Mouse (Mus musculus) neural tube, embryonic 11.5 days (tissue): ENCODE data around the gene Sox11. TPM values are rescaled to one million over a fixed set of nuclear protein-coding genes. Genes with fewer than 3 reads are reported as not detected.

Experiments used
- ATAC-seq: fragments of 200-750 bp; cut with Nextera tagmentation; 2 replicates; pipeline ENCODE4 v1.8.0; 2017; ENCODE audit warnings: moderate number of reproducible peaks, mild to moderate bottlenecking, moderate TSS enrichment, moderate library complexity; ENCODE audit not compliant: insufficient read depth, low FRiP score, low TSS enrichment
- DNase-seq: peaks from one replicate; pipeline ENCODE4 v3.0.0-alpha.2; 2015; ENCODE audit warnings: low spot score
- H3K27ac ChIP-seq: fragments of 300-500 bp; sonication (generic); 2 replicates; pipeline ENCODE4 v1.5.1; 2014; ENCODE audit warnings: low read depth, mild to moderate bottlenecking, low read length
- H3K27me3 ChIP-seq: fragments of 300-500 bp; sonication (generic); 2 replicates; pipeline ENCODE4 v1.6.1; 2014; ENCODE audit warnings: mild to moderate bottlenecking, low read length, mixed read lengths; ENCODE audit not compliant: control insufficient read depth, insufficient read depth
- H3K36me3 ChIP-seq: fragments of 300-500 bp; sonication (generic); 2 replicates; pipeline ENCODE4 v1.6.1; 2014; ENCODE audit warnings: mild to moderate bottlenecking, low read length, moderate library complexity, mixed read lengths; ENCODE audit not compliant: control insufficient read depth, insufficient read depth
- H3K4me1 ChIP-seq: fragments of 300-500 bp; sonication (generic); 2 replicates; pipeline ENCODE4 v1.6.1; 2014; ENCODE audit warnings: low read length, mixed read lengths; ENCODE audit not compliant: control insufficient read depth, insufficient read depth
- H3K4me2 ChIP-seq: fragments of 300-500 bp; sonication (generic); 2 replicates; pipeline ENCODE4 v1.6.1; 2014; ENCODE audit warnings: low read depth, mild to moderate bottlenecking, moderate library complexity
- H3K4me3 ChIP-seq: fragments of 300-500 bp; sonication (generic); 2 replicates; pipeline ENCODE4 v1.5.1; 2014; ENCODE audit warnings: low read depth, low read length
- H3K9ac ChIP-seq: fragments of 300-500 bp; sonication (generic); 2 replicates; pipeline ENCODE4 v1.6.1; 2014; ENCODE audit warnings: mild to moderate bottlenecking, low read length
- H3K9me3 ChIP-seq: fragments of 300-500 bp; sonication (generic); 2 replicates; pipeline ENCODE4 v1.6.1; 2016; ENCODE audit warnings: low read length; ENCODE audit not compliant: control insufficient read depth
- WGBS: fragments of 180-500 bp; shearing (Covaris S2); extraction: QIAGEN DNeasy Blood & Tissue Kit; methylation state at CpG from one replicate; pipeline ENCODE4 v1.1.7; 2014; 5-methylcytosine and 5-hydroxymethylcytosine counted together
- polyA plus RNA-seq: library from polyadenylated mRNA; unstranded; fragments of >200 nt; fragmentation: Nextera tagmentation; extraction: Ambion mirVana; gene quantifications from 2 replicates; pipeline ENCODE4 v1.2.1, GENCODE M21; 2014

The Sox11 gene
- polyA plus RNA-seq, 1 experiment from 2014 or later = 601 TPM

DNA sequence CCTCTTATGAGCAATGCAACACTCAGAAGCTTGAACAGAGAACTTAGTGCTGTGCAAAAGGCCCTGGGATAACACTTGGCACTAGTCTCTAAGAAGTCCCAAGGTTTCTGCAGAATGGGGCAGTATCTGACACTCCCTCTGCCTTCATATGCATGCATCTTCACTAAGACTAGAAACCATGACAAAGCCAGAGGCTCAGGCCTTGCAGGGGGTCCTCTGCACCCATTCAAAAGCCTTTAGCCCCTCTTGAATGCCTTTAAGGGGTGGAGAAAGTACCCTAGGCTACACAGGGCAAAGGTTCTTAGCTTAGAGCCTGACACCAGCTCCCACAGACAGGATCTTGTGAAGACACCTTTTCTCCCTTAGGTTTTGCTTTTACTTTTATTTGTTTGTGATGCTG, 21.7 kb downstream of the Sox11 start:
- H3K9ac ChIP-seq = no peak overlapping the region
- H3K4me2 ChIP-seq = no peak overlapping the region
- DNase-seq = no peak
- H3K9me3 ChIP-seq = no peaks in the 10 kb centered on the region
- H3K4me3 ChIP-seq = no peak overlapping the region
- no peak for ATAC-seq
- H3K27me3 ChIP-seq = no peaks in the 10 kb centered on the region
- no peaks in the 10 kb centered on the region for H3K4me1 ChIP-seq
- no peak overlapping the region for H3K27ac ChIP-seq
- no peaks in the 10 kb centered on the region for H3K36me3 ChIP-seq

- WGBS = 87% methylated on average over 8 of the region's 8 CpGs
- H3K27me3 ChIP-seq = no peaks in the 10 kb centered on the region
- DNase-seq = no peak
These were observed 29.4 kb downstream of the Sox11 start for GRCm38 (mm10) chr12:27312985-27313384.

GRCm38 (mm10) chr12:27311854-27312466, 30.4 kb downstream of the Sox11 start:
- Histone ChIP-seq H3K9ac (no peak overlapping the region), H3K4me2 (no peak overlapping the region), H3K36me3 (no peaks in the 10 kb centered on the region), H3K27ac (no peak overlapping the region), H3K4me3 (no peak overlapping the region), H3K4me1 (peaks cover 5% of the 10 kb centered on the region; the same call in 1 of the 2 replicates), H3K9me3 (no peaks in the 10 kb centered on the region), H3K27me3 (no peaks in the 10 kb centered on the region)
- WGBS = 11% methylated on average over 9 of the region's 9 CpGs
- no peak for ATAC-seq
- DNase-seq = no peak

More at GRCm38 (mm10) chr12:27312985-27313384, 29.4 kb downstream of the Sox11 start:
- peaks cover 5% of the 10 kb centered on the region; the same call in 1 of the 2 replicates for H3K4me1 ChIP-seq
- H3K4me3 ChIP-seq = no peak overlapping the region
- H3K9ac ChIP-seq = no peak overlapping the region
- no peaks in the 10 kb centered on the region for H3K36me3 ChIP-seq
- H3K9me3 ChIP-seq = no peaks in the 10 kb centered on the region
- H3K4me2 ChIP-seq = no peak overlapping the region
- ATAC-seq = no peak
- no peak overlapping the region for H3K27ac ChIP-seq

DNA sequence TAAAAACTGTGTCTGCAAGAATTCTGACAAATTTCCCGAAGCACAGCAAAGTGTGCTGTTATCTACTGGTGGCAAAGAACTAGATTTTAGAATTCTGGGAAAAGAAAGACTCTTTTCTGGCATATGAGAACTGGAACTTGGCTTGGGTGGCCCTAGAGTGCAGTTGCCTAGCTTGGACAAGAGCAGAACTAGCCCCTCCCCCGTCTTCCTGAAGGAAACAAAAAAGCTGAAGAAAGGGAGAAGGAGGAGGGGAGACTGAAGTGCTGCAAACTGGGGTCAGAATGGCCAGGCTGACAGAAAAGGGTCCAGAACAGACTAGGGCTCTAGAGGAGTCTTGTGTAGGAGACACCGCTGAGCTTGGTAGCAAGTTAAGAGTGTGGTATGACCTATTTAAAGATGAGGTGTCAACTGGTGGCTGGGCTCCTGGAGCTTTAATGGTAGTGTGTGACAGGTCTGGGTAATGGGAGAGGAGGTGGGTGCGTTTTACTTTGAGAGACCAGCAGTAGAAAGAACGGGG, 31.0 kb downstream of the Sox11 start:
- H3K36me3 ChIP-seq = no peaks in the 10 kb centered on the region
- 35% methylated on average over 5 of the region's 5 CpGs for WGBS
- DNase-seq (no peak), ATAC-seq (no peak)
- H3K4me2 ChIP-seq = no peak overlapping the region
- H3K27ac ChIP-seq = no peak overlapping the region
- H3K9ac ChIP-seq = no peak overlapping the region
- H3K4me3 ChIP-seq = no peak overlapping the region
- no peaks in the 10 kb centered on the region for H3K9me3 ChIP-seq
- peaks cover 5% of the 10 kb centered on the region; the same call in 1 of the 2 replicates for H3K4me1 ChIP-seq
- H3K27me3 ChIP-seq = no peaks in the 10 kb centered on the region

DNA sequence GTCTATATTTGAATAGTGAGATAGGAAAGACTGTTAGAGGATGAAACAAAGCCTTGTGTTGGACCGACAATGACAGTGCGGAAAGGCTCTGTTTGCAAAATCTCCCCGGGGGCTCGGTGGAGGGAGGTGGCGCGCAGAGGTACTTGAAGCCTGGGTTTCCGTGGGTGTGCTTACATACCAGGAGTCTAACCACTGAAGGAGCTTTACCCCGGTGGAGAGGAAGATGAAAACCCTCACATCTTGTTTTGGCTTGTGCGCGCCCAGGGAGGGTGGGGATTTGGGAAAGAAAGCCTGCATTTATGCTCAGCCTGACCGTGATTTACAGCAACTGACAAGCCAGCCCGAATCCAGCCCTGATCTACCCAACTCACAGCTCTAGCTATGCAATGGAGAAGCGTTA, 31.7 kb downstream of the Sox11 start:
- DNase-seq (no peak), ATAC-seq (no peak)
- Histone ChIP-seq H3K27me3 (no peaks in the 10 kb centered on the region), H3K4me1 (peaks cover 5% of the 10 kb centered on the region; the same call in 1 of the 2 replicates), H3K4me3 (no peak overlapping the region), H3K9me3 (no peaks in the 10 kb centered on the region), H3K27ac (no peak overlapping the region), H3K4me2 (no peak overlapping the region), H3K36me3 (no peaks in the 10 kb centered on the region), H3K9ac (no peak overlapping the region)
- WGBS = 71% methylated on average over 13 of the region's 13 CpGs

DNA sequence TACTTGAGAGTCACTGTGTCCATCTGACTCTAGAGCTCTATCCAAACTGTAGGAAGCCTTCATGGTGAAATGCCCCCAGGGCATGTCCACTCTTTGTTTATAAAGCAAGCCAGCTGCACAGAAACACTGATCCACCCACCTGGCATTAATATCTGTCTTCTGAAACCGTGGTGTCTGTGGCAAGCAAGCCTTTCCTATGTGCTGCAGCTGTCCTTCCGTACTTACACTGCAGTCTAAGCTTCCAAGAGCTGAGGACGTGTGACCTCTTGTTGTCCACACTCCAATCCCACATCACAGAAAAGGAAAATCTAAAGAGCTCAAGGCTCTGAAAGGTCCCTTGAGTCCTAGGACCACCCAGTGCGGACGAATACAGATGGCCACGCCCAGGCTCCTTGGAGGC, 32.4 kb downstream of the Sox11 start:
- ATAC-seq (no peak), DNase-seq (no peak)
- Histone ChIP-seq H3K4me2 (no peak overlapping the region), H3K36me3 (no peaks in the 10 kb centered on the region), H3K9ac (no peak overlapping the region), H3K9me3 (no peaks in the 10 kb centered on the region), H3K4me1 (peaks cover 5% of the 10 kb centered on the region; the same call in 1 of the 2 replicates), H3K4me3 (no peak overlapping the region), H3K27me3 (no peaks in the 10 kb centered on the region), H3K27ac (no peak overlapping the region)
- 81% methylated on average over 6 of the region's 6 CpGs for WGBS

GRCm38 (mm10) chr12:27304713-27305437, 37.5 kb downstream of the Sox11 start:
- H3K4me3 ChIP-seq = no peak overlapping the region
- no peak overlapping the region for H3K27ac ChIP-seq
- H3K36me3 ChIP-seq = no peaks in the 10 kb centered on the region
- 55% methylated on average over 2 of the region's 2 CpGs for WGBS
- no peak for ATAC-seq
- H3K4me1 ChIP-seq = no peaks in the 10 kb centered on the region
- H3K9ac ChIP-seq = no peak overlapping the region
- no peak overlapping the region for H3K4me2 ChIP-seq
- H3K27me3 ChIP-seq = no peaks in the 10 kb centered on the region
- DNase-seq = no peak
- H3K9me3 ChIP-seq = no peaks in the 10 kb centered on the region

- H3K4me3 ChIP-seq = no peak overlapping the region
- no peaks in the 10 kb centered on the region for H3K27me3 ChIP-seq
- ATAC-seq (no peak), DNase-seq (no peak)
- no peak overlapping the region for H3K4me2 ChIP-seq
- no peaks in the 10 kb centered on the region for H3K9me3 ChIP-seq
- H3K27ac ChIP-seq = no peak overlapping the region
- 78% methylated on average over 6 of the region's 6 CpGs for WGBS
- H3K9ac ChIP-seq = no peak overlapping the region
- no peaks in the 10 kb centered on the region for H3K4me1 ChIP-seq
- H3K36me3 ChIP-seq = no peaks in the 10 kb centered on the region
These were observed 39.2 kb downstream of the Sox11 start for GRCm38 (mm10) chr12:27303190-27303589.

- no peak overlapping the region for H3K9ac ChIP-seq
- ATAC-seq (no peak), DNase-seq (no peak)
- no peaks in the 10 kb centered on the region for H3K27me3 ChIP-seq
- H3K27ac ChIP-seq = no peak overlapping the region
- H3K4me1 ChIP-seq = no peaks in the 10 kb centered on the region
- H3K4me2 ChIP-seq = no peak overlapping the region
- H3K4me3 ChIP-seq = no peak overlapping the region
- no peaks in the 10 kb centered on the region for H3K9me3 ChIP-seq
- H3K36me3 ChIP-seq = no peaks in the 10 kb centered on the region
- 87% methylated on average over 3 of the region's 3 CpGs for WGBS
These were observed 43.7 kb downstream of the Sox11 start for GRCm38 (mm10) chr12:27298721-27299120.
